Mouse (Mus musculus): Measurements from ENCODE around the gene Pclo.
"Not testable (repeated sequence)": the region's sequence is repeated elsewhere in the genome, so short reads cannot be mapped to it uniquely, and the experiment has no call there.

The Pclo gene

DNA sequence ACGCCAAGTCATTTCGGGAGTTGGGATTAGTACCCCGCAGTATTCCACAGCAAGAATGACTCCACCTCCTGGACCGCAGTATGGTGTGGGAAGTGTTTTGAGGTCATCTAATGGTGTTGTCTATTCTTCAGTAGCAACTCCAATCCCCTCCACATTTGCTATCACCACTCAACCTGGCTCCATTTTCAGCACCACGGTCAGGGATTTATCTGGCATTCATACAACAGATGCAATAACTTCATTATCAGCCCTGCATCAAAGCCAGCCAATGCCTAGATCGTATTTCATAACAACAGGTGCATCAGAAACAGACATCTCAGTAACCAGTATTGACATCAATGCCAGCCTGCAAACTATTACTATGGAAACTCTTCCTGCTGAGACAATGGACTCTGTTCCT, 165.7 kb downstream of the Pclo start:
- no peak for DNase-seq (ENCODE audit: low spot score)

DNA sequence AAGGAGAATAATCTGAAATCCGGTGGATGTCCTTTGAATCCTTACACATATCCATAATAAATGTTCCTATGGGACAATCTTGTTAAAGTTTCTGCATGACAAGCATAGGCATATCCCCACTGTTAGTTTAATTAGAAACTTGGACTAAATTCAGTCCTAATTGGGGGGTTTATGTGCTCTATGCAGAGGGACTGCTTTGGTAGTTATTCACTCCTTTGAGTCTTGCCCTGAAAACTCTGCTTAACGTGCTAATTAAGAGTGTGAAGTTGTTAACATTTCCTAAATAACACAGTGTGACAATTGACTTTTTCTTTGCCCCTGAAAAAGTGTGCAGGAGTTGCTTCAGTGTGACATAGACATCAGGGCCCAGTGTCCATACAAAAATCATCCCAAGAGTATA, 177.3 kb downstream of the Pclo start:
- DNase-seq (ENCODE audit: low spot score) = no peak

DNA sequence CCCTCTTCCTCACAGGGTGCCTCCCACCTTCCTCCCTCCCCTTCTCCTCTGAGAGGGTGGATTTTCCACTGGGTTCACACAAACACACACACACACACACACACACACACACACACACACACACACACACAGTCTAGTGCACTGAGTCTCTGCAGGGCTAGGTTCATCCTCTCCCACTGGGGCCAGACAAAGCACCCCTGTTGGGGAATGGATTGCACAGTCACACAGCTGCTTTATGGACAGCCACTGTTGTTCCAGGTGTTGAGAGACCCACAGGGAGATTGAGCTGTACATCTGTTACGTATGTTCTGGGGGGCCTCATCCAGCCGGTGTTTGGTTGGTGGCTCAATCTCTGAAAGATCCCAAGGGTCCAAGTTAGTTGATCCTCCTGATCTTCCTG, 182.0 kb downstream of the Pclo start:
- no peak for DNase-seq (ENCODE audit: low spot score)

DNA sequence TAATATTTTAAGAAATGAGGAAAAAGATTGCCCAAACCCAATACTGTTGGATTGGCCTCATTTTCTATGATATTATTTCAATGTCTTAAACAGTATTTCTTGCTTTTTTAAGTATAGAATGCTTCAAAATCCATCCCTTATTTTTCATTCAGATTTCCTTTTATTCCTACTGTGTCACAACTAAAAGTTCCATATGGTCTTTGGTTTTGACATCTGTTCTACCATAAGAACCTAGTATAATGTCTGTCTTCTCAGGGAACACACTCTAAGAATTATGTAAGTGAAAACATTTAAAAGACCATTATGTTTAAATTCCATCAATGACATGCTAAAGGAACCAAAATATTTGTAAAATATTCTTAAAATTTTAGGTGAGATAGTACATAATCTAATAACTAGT, 186.2 kb downstream of the Pclo start:
- no peak for DNase-seq (ENCODE audit: low spot score)

DNA sequence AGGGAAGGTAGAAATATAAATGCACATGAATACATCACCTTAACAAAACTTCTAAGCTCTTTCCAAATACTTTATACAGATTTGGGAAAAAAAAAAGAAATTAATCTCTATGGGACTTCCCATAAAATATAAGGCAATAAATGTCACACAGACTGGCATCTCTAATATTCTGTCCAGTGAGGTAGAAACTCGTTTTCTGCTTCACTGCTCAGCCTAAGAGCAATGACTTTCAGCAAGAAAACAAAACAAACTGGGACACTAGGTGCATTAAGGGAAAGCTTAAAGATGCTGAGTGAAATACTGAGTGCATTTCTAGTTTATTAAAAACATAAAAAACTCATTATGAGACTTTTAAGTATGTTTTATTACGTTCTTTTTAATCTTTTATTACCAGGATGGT, 190.7 kb downstream of the Pclo start:
- no peak for DNase-seq (ENCODE audit: low spot score)

DNA sequence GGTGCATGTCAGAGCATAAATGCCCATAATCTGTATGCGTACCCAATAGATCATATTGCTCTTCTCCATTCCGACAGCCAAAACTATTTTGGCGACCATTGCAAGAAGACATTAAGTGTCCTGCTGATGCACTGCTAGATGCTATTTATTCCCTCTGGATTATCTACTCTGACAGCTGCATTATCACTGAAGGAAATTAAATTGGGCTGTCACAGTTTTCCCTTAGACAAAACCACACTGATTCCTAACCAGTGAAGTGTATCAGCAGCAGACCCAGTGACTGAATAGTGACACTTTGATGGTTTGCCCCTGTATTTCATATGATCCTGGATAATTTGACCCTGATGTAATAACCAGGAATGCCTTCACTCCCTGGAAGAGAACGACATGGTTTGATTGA, 192.6 kb downstream of the Pclo start:
- no peak for DNase-seq (ENCODE audit: low spot score)

DNA sequence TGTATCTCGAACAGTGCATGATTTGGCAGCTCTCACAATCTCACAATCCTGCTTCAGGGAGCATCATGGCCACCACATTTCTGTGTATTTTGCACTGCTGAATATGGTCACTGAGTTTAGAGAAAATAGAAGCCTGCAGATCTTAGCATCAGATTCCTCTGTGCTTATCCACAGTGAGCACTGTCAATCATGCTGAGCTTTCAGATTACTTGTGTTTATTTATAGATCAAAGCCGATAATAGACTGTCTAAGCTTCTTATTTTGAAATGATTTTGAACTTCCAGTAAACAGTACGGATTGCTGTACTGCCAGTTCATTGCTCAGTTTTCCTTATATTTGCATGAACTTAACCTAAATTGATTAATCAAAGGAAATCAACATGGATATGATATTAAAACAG, 208.9 kb downstream of the Pclo start:
- no peak for DNase-seq (ENCODE audit: low spot score)

DNA sequence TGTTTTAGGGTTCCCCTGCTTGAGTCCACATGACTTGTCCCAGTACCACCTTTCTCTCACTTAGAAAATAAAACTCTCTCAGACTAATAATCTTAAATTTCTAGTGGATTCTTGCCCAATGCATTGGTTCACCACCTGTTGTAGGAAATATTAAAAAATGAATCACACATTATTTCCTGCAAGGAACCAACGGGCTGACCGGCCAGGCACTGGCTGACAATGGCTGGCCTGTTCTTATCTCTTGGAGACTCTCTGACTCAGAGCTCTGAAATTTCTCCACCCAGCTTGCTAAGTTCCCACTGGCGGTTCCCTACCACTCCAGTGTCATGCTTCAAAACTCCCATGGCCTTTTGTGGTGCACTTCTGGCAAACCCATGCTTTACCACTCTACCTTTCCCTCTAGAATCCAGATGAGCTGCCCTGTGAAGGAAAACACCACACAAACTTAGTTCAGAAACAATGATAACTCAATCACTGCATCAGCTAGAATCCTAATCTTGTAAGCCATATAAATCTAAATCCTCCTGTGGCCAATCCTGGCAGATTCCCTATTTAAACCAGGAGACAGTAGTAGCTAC, 214.0 kb downstream of the Pclo start:
- no peak for DNase-seq (ENCODE audit: low spot score)

DNA sequence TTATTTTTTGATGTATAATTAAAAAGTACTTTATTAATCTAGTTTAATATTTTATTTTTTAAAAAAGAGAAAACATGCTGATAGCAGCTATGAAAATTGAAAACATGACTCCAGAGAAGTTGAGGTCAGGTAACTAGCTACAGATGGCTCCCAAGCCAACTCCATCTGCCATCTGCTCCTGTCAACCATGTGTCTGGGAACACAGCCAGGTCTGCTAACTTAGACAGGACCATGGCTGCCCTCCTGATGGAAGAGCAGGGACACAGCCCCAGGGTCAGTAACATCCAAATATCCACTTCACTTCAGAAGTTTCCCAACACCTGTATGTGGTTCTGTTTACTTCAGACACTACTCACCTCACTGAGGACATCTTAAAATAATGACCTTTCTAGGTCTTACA, 236.2 kb downstream of the Pclo start:
- no peak for DNase-seq (ENCODE audit: low spot score)

DNA sequence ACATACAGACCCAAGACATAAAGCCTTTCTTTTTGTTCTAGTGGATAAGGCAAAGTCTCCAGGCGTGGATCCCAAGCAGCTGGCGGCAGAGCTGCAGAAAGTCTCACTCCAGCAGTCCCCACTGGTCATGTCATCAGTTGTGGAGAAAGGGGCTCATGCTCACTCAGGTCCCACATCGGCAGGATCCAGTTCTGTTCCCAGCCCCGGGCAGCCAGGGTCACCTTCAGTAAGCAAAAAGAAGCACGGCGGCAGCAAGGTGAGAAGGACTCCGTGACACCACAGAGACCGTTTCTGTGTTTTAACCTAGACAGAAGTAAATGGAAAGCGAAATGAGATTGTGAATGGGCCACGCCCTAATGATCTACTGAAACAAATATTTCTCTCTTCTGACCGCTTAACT, 252.0 kb downstream of the Pclo start:
- DNase-seq (ENCODE audit: low spot score) = no peak

DNA sequence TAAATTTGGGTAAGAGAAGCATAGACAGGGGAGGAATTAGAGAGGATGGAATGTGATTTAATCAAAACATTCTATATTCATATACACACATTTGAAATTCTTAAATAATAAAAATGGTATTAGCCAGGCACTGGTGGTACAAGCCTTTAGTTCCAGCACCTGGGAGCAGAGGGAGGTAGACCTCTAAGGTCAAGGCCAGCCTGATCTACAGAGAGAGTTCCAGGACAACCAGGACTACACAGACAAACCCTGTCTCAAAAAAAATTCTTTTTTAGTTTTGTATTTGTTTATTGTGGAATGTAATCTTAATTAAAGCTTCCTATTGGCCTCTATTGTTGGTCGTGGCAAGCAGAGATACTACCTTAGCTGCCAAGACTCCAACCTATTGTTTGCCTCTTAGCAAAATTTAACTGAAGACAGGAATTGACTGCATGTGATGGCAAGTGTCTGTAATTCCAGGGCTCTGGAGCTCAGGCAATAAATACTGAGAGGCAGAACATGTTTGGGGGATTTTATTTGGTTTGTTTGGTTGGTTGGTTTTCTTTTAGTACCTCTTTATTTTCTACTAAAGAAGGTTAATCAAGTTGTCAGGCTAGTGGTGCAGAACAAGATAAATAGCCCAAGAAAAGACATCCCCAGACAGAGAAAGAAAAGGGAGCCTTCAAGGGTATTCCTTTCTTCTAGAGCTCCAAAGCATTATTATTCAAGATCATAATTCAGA, 267.8 kb downstream of the Pclo start:
- DNase-seq (ENCODE audit: low spot score) = no peak

DNA sequence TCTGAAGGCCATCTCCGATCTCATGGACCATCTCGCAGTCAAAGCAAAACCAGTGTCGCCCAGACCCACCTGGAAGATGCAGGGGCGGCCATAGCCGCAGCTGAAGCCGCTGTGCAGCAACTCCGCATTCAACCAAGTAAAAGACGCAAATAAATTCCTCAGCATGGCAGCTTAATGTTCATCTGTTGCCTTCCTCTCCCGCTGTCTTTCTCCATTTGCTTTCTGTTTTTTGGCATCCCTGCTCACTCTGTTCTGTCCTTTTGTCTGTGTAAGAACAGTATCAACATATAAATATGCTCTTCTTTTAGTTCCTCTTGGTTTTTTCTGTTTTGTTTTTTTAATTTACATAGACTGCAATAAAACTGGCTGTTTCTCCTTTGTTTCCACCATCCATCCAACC, 279.2 kb downstream of the Pclo start:
- DNase-seq (ENCODE audit: low spot score) = no peak

DNA sequence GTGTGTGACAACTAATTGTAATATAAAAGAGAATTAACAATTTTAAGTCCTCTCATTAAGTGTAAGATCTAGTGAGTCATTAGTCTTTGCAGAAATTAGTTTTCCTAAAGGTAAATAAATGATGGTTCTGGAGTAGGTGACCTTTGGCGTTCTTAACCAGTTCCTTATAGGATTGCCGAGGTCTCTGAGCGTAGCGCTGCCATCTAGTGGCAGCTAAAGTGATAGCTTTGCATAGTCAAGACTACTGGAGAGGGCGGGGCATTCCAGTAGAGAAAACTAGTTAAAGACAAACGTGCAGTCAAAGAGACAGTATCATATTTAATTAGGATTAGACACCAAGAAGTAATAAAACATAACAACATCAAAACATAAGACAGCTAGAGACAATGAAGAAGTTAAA, 292.4 kb downstream of the Pclo start:
- DNase-seq (ENCODE audit: low spot score) = peak; percentile 12

DNA sequence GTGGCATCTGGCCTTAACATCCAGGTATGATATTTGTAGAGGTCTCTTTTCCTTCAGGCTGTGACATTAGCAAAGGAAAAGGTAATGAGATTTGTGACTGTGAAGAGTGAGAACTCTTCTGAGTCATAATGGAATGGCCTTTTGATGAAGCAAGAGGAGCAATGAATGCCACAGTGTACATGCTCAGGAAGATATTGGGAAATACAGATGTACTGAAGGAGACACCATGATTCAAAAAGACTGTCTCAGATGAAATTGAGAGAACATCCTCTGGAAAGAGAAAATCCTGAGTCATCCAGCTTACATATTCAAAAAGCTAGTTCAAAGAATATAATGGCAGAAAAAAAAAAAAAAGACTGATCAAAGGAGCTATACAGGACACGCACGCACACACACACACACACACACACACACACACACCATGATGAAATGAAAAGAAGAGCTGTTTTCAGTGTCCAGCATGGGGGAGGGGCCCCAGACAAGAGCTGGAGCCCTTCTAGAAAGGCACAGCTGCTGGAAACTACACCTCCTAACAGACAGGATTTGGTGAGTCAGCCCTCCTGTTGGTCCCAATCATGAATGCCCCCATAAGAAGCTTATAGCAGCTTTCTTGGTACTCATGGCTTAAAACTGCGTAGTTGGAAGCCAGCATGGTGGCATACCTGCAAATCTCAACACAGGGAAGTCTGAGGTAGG, 318.6 kb downstream of the Pclo start:
- no peak for DNase-seq (ENCODE audit: low spot score)

DNA sequence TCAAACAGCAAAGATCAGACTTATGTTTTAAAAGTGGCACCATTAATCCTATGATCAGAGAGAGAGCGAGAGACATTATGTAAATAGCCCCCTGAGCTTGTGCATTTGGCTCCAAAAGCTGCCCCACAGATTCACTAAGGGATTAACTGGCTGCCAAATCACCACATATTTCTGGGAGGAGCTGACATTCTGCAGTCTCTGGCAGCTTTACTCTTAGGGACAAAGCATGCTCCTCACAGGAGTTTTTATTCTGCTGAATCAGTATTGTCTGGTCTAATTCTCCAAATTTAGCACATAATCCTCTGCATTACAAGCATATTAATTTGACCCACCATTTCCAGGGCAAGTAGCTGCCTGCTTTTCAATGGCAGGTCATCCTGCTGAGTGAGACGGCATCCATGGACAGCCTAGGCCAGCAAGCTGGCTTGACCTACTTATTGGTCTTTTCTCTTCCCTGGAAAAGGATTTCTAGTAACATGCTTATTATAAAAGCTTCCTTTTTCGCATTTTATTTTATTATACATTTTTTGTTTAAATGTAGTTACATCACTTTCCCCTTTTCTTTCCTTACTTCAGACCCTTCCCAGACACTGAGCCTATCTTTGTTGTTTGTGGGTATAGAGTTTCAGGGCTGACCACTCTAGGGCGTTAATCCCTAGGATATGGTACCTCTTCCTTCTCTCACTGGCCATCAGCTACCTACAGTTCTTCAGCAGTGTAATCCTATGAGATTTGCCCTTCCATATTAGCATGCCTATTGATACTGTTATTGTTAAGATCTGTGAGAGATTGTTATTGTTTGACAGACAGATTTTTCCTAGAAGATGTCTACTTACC, 319.7 kb downstream of the Pclo start:
- no peak for DNase-seq (ENCODE audit: low spot score)

DNA sequence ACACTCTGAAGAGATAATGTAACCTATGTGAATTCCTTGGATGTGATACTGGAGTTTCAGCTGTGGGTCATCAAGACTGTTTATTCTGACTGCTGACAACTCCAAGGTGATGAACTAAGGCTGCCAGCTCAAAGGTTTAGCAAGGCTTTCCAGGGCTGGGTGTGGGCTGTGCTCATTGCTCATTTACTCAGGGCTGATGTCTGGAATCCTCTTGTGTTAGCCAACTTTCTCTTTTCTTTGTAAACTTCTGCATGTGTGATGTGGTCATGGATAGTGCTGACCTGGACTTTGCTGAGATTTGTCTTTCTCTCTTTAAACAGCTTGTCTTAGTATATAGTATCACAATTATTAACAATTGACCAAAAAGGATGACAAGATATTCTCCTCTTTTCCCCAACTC, 338.9 kb downstream of the Pclo start:
- no peak for DNase-seq (ENCODE audit: low spot score)

DNA sequence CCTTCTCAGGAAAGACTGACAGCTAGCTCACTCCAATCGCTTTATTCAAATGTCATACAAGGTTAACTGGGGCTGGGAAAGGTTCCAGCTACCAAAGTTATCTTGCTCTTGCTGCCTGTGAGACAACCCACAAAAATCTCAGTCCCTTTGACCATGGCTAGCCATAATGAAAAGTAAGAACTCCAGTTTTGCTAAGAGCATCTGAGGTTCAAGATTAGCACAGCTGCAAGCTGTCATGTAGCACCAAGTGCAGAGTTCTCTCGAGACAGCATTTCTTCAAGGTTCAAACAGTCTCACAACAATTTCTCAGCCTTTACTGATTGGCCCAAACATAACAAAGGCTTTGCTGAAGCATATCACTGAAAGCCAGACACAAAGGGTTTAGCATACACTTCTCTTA, 370.6 kb downstream of the Pclo start:
- not testable (repeated sequence) for DNase-seq (ENCODE audit: low spot score)

DNA sequence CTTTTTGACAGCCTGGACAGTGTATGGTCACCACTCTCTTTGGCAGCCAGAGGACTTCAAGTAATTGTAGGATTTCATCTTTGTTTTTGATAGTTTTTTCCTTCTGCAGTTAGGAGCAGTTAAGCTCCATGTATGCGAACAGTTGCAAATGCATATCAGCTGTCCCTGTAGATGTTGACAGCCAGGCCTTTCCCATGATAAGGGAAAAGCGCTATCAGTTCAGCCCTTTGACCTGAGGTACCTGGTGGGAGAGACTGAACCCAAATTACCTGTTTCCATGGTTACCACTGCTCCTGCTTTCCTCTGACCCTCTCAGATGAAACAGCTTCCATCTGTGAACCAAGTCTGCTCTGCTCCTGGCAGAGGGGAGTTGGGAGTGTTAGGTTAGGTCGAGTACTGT, 377.5 kb downstream of the Pclo start:
- no peak for DNase-seq (ENCODE audit: low spot score)

DNA sequence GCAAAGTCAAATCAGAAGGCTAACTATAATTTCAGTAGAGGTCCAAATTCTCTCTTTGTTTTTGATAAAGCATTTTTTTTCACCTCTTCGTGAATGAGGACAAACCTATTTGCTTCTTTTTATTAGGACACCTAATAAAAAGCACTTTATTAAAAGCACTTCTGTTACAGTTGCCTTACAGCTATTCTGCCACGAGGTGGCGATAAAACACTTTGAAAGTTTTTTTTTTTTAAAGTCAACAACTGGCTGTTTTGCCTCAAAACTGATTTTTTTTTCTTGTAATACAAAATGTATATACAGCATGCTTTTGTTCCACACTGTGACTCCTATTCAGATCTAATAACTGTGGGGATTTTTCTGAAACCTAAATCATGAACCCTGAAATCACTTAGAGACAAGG, 388.8 kb downstream of the Pclo start:
- DNase-seq (ENCODE audit: low spot score) = not testable (repeated sequence)
